Mouse (Mus musculus) MEL (cell line): ENCODE results near the gene Sox5. TPM values are rescaled to one million over a fixed set of nuclear protein-coding genes. Genes with fewer than 3 reads are reported as not detected.

Experiments
- DNase-seq: peaks from one replicate; pipeline ENCODE4 v3.0.0; 2011; ENCODE audit warnings: low read depth, low spot score
- H3K27ac ChIP-seq: 2 replicates; pipeline ENCODE4 v1.5.1; 2012; ENCODE audit warnings: low read depth, mild to moderate bottlenecking, control low read depth, low read length, moderate library complexity; ENCODE audit not compliant: control insufficient read depth
- H3K27me3 ChIP-seq, 2 experiments: fragments of 150-350 bp in 1 of 2; sonication (generic) in 1 of 2; 2 replicates each; pipeline ENCODE4 v1.6.1; 2012; ENCODE audit warnings: low read length in 2 of 2, mild to moderate bottlenecking in 2 of 2, improper control_type of control experiment in 1 of 2, moderate library complexity in 1 of 2; ENCODE audit not compliant: insufficient read depth in 2 of 2, control insufficient read depth in 1 of 2
- H3K36me3 ChIP-seq, 2 experiments: 2 replicates each; pipeline ENCODE4 v1.6.1; 2012 to 2014; ENCODE audit warnings: low read length in 2 of 2, improper control_type of control experiment in 1 of 2, inconsistent platforms in 1 of 2, mild to moderate bottlenecking in 1 of 2; ENCODE audit not compliant: insufficient read depth in 2 of 2, control insufficient read depth in 1 of 2
- H3K4me1 ChIP-seq, 2 experiments: fragments of 150-350 bp in 1 of 2; sonication (generic) in 1 of 2; 2 replicates each; pipeline ENCODE4 v1.6.1; 2012; ENCODE audit warnings: low read length in 2 of 2, improper control_type of control experiment in 1 of 2, mild to moderate bottlenecking in 1 of 2; ENCODE audit not compliant: insufficient read depth in 2 of 2, control insufficient read depth in 1 of 2
- H3K4me3 ChIP-seq, 2 experiments: fragments of 150-350 bp in 1 of 2; sonication (generic) in 1 of 2; 2 replicates each; pipeline ENCODE4 v1.5.1; 2012; ENCODE audit warnings: low read depth in 2 of 2, low read length in 2 of 2, mild to moderate bottlenecking in 2 of 2, moderate library complexity in 2 of 2, control low read depth in 1 of 2, improper control_type of control experiment in 1 of 2; ENCODE audit not compliant: control insufficient read depth in 1 of 2, insufficient read depth in 1 of 2
- H3K79me2 ChIP-seq: 2 replicates; pipeline ENCODE4 v1.6.1; 2012; ENCODE audit warnings: mild to moderate bottlenecking, low read length, moderate library complexity; ENCODE audit not compliant: control insufficient read depth, poor library complexity, insufficient read depth
- H3K9ac ChIP-seq: 2 replicates; pipeline ENCODE4 v1.6.1; 2012; ENCODE audit warnings: low read depth, mild to moderate bottlenecking, control low read depth, low read length, moderate library complexity; ENCODE audit not compliant: control insufficient read depth, poor library complexity, severe bottlenecking
- H3K9me3 ChIP-seq: fragments of 150-350 bp; sonication (generic); replicated peaks from 2 replicates; pipeline ENCODE4 v1.6.1; 2012; ENCODE audit warnings: mild to moderate bottlenecking, low read length, improper control_type of control experiment, moderate library complexity; ENCODE audit not compliant: insufficient read depth
- BHLHE40 ChIP-seq: IDR thresholded peaks from 2 replicates; pipeline ENCODE4 v1.6.1; 2012; ENCODE audit warnings: low read depth, mild to moderate bottlenecking, inconsistent platforms, low read length, improper control_type of control experiment, borderline replicate concordance
- CHD1 ChIP-seq: IDR thresholded peaks from 2 replicates; pipeline ENCODE4 v1.6.1; 2012; ENCODE audit warnings: low read depth, mild to moderate bottlenecking, inconsistent platforms, low read length, improper control_type of control experiment
- CHD2 ChIP-seq: IDR thresholded peaks from 2 replicates; pipeline ENCODE4 v1.6.1; 2011; ENCODE audit warnings: low read length, improper control_type of control experiment
- E2F4 ChIP-seq: IDR thresholded peaks from 2 replicates; pipeline ENCODE4 v1.6.1; 2011; ENCODE audit warnings: low read depth, low read length, improper control_type of control experiment, borderline replicate concordance
- ELF1 ChIP-seq: IDR thresholded peaks from 2 replicates; pipeline ENCODE4 v1.6.1; 2014; ENCODE audit warnings: low read depth, mild to moderate bottlenecking, inconsistent platforms, low read length, improper control_type of control experiment, moderate library complexity
- EP300 ChIP-seq, 2 experiments: IDR thresholded peaks; 2 replicates each; pipeline ENCODE4 v1.6.1; 2011; ENCODE audit warnings: improper control_type of control experiment in 2 of 2, low read length in 2 of 2, low read depth in 1 of 2, mild to moderate bottlenecking in 1 of 2
- ETS1 ChIP-seq: IDR thresholded peaks from 2 replicates; pipeline ENCODE4 v1.6.1; 2012; ENCODE audit warnings: low read depth, mild to moderate bottlenecking, inconsistent platforms, low read length, improper control_type of control experiment, moderate library complexity
- GATA1 ChIP-seq: IDR thresholded peaks from 2 replicates; pipeline ENCODE4 v1.6.1; 2011; ENCODE audit warnings: low read depth, low read length, improper control_type of control experiment
- JUND ChIP-seq: IDR thresholded peaks from 2 replicates; pipeline ENCODE4 v1.6.1; 2011; ENCODE audit warnings: low read depth, mild to moderate bottlenecking, improper control_type of control experiment, low read length
- KAT2A ChIP-seq: conservative IDR thresholded peaks from 2 replicates; pipeline ENCODE4 v1.6.1; 2012; ENCODE audit warnings: low read depth, low read length, improper control_type of control experiment, inconsistent platforms
- MAFK ChIP-seq: IDR thresholded peaks from 2 replicates; pipeline ENCODE4 v1.6.1; 2011; ENCODE audit warnings: low read depth, mild to moderate bottlenecking, low read length, improper control_type of control experiment, borderline replicate concordance
- MAZ ChIP-seq: IDR thresholded peaks from 2 replicates; pipeline ENCODE4 v1.6.1; 2012; ENCODE audit warnings: low read depth, mild to moderate bottlenecking, inconsistent platforms, low read length, improper control_type of control experiment
- MXI1 ChIP-seq: IDR thresholded peaks from 2 replicates; pipeline ENCODE4 v1.6.1; 2011; ENCODE audit warnings: mild to moderate bottlenecking, low read depth, low read length, improper control_type of control experiment
- MYB ChIP-seq: IDR thresholded peaks from 2 replicates; pipeline ENCODE4 v1.6.1; 2011; ENCODE audit warnings: mild to moderate bottlenecking, low read depth, low read length, improper control_type of control experiment
- MYC ChIP-seq: IDR thresholded peaks from 2 replicates; pipeline ENCODE4 v1.6.1; 2011; ENCODE audit warnings: low read depth, mild to moderate bottlenecking, low read length, improper control_type of control experiment, moderate library complexity
- NELFE ChIP-seq: IDR thresholded peaks from 2 replicates; pipeline ENCODE4 v1.6.1; 2011; ENCODE audit warnings: low read depth, low read length, improper control_type of control experiment
- RAD21 ChIP-seq: IDR thresholded peaks from 2 replicates; pipeline ENCODE4 v1.6.1; 2011; ENCODE audit warnings: mild to moderate bottlenecking, low read depth, low read length, improper control_type of control experiment
- RCOR1 ChIP-seq: IDR thresholded peaks from 2 replicates; pipeline ENCODE4 v1.6.1; 2012; ENCODE audit warnings: low read depth, mild to moderate bottlenecking, inconsistent platforms, low read length, improper control_type of control experiment
- SIN3A ChIP-seq: IDR thresholded peaks from 2 replicates; pipeline ENCODE4 v1.6.1; 2012; ENCODE audit warnings: low read length, improper control_type of control experiment, inconsistent platforms
- TCF12 ChIP-seq: IDR thresholded peaks from 2 replicates; pipeline ENCODE4 v1.6.1; 2014; ENCODE audit warnings: low read depth, mild to moderate bottlenecking, inconsistent platforms, low read length, improper control_type of control experiment, moderate library complexity
- ZMIZ1 ChIP-seq: IDR thresholded peaks from 2 replicates; pipeline ENCODE4 v1.6.1; 2012; ENCODE audit warnings: low read depth, mild to moderate bottlenecking, inconsistent platforms, low read length, improper control_type of control experiment, moderate library complexity
- ZNF384 ChIP-seq: IDR thresholded peaks from 2 replicates; pipeline ENCODE4 v1.6.1; 2012; ENCODE audit warnings: low read depth, mild to moderate bottlenecking, inconsistent platforms, low read length, improper control_type of control experiment
- polyA plus RNA-seq, 2 experiments: library from polyadenylated mRNA; stranded (reverse) in 1 of 2; unstranded in 1 of 2; fragments of >175 nt in 1 of 2; fragments of >200 nt in 1 of 2; gene quantifications; 2 replicates each; pipeline versions ENCODE4 v1.2.1 to v1.2.4; 2012; ENCODE audit warnings: low replicate concordance in 2 of 2, low read depth in 1 of 2; ENCODE audit not compliant: insufficient read length in 2 of 2, insufficient read depth in 1 of 2, missing spikeins in 1 of 2
- total RNA-seq: library from RNA; depleted of rRNA; stranded (reverse); fragments of 300-350 nt; gene quantifications from 2 replicates; pipeline ENCODE4 v1.2.3, GENCODE M21; 2012

Sox5 gene
- total and polyA plus RNA-seq, 3 experiments, result 0.19 to 3.0 TPM; not detected in 1

GRCm38 (mm10) chr6:144351049-144351448 lies 430.7 kb downstream of the Sox5 start:
- no peaks in the 10 kb centered on the region for H3K9me3 ChIP-seq
- no peak overlapping the region for H3K27ac ChIP-seq
- DNase-seq, result no peak
- no peaks in the 10 kb centered on the region for H3K27me3 ChIP-seq
- TF ChIP-seq CHD1, result no peak
- TF ChIP-seq KAT2A, result no peak
- TF ChIP-seq MYB, result no peak
- TF ChIP-seq MYC, result no peak
- no peak for TF ChIP-seq E2F4
- no peak for TF ChIP-seq ELF1
- no peak for TF ChIP-seq JUND
- TF ChIP-seq TCF12, result no peak
- TF ChIP-seq RAD21, result no peak
- TF ChIP-seq MAFK, result no peak
- no peak for TF ChIP-seq MXI1
- TF ChIP-seq RCOR1, result no peak
- no peak for TF ChIP-seq GATA1
- no peak for TF ChIP-seq BHLHE40
- no peak for TF ChIP-seq EP300 (IDR thresholded peaks at IDR 0.05; ENCODE audit: low read depth in 1 of 2, low read length in 2 of 2)
- no peak for TF ChIP-seq SIN3A
- no peak for TF ChIP-seq ZMIZ1
- no peak for TF ChIP-seq CHD2
- TF ChIP-seq MAZ, result no peak
- TF ChIP-seq ZNF384, result no peak
- H3K4me3 ChIP-seq, result no peak overlapping the region
- no peaks in the 10 kb centered on the region for H3K79me2 ChIP-seq
- H3K36me3 ChIP-seq, result no peaks in the 10 kb centered on the region
- H3K9ac ChIP-seq, result no peak overlapping the region
- H3K4me1 ChIP-seq, result no peaks in the 10 kb centered on the region

- Histone ChIP-seq H3K27ac (no peak overlapping the region), H3K9me3 (no peaks in the 10 kb centered on the region), H3K79me2 (no peaks in the 10 kb centered on the region), H3K4me1 (no peaks in the 10 kb centered on the region), H3K9ac (no peak overlapping the region), H3K27me3 (no peaks in the 10 kb centered on the region), H3K4me3 (no peak overlapping the region), H3K36me3 (no peaks in the 10 kb centered on the region)
- no peak for DNase-seq
- TF ChIP-seq ZNF384 (no peak), ETS1 (no peak), SIN3A (no peak), MYC (no peak), MAFK (no peak), NELFE (no peak)
Measured at GRCm38 (mm10) chr6:144343338-144343737, 438.4 kb downstream of the Sox5 start.
